Mouse (Mus musculus) naive thymus-derived CD4-positive, alpha-beta T cell, adult 2 months (primary cell): Measurements from ENCODE around the gene Il1rl2.

ENCODE experiments used
- DNase-seq: peaks from one replicate; pipeline ENCODE4 v3.0.0-alpha.2; 2011; ENCODE audit warnings: low read depth

Il1rl2 gene

DNA sequence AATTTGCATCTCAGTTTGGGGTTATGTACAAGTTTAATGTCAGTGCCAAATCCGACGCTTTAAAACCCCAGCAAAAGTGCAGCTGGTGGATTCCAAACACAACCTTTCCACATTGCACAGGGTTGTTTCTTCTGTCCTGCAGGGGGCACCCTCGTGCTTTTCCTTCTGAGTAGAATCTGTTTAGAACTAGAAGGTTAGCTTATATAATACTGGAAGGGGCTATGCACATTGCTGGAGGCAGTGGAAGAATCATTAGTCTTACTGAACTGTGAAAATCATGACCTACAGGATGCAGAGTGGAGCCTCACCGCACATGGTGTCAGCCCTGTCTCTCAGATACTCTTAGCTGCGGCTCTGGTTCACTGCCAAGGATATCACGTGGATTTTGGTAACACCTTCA is 55.7 kb downstream of the Il1rl2 start:
- DNase-seq = peak; percentile 86

DNA sequence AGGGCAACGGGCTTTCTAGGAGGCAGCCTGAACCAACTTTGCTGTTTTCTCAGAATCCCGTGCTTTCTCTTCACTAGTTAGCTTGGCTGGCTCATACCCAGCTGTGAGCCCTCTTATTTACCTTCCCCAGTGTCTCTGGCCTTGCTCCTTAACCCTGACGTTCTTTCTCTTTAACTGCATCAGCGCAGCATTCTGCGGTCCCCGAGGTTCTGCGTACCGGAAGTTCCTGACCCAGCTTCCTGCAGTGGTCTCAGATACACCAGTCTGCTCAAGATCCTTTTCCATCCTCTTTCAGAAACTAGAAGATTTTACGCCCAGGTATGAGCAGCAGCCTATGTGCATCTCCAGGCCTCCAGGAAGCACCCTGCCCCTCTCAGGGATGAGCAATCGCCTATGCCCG is 56.6 kb downstream of the Il1rl2 start:
- peak; percentile 71 for DNase-seq

DNA sequence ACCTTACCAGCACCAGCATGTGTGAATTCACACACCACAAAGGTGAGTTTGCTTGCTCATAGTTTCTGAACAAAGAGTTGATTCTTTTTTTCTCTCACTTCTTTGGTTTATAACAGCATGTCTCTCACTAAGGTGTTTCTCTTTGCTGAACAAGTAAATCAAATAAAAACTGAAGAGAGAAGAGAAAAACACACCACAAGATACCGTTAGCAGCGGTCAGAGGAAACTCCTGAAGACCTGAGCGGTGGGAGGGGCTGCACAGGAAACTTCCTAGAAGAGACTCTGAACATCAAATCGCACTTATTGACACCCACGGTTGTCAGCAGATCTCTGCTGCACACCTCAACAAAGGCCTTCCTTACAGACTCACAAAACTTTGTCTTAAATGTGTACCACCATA is 58.4 kb downstream of the Il1rl2 start:
- peak; percentile 54 for DNase-seq

DNA sequence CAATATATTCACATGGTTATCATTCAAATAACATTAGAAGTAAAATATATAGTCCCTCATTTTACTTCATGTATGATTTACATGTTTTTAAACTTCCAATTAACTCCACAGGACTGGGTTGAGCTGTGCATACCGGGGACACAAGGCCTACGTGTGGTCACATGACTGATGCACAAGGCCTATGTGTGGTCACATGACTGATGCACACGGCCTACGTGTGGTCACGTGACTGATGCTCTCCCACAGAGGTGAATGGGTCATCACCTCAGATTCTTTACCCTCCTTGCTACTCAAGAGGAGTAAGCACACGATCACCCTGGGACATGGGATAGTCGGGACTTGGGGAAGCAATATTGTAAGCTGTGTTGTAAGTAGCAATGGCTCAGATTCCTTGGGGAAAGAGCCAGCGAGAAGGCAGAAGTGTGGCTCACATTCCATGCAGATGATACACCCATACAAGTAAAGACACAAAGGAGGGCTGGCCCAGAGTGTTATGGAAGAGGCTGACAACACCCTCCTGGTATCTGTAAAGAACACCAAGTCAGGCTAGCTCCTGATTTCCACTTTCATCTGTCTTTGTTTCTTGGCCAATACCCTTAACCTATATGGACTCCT is 60.6 kb downstream of the Il1rl2 start:
- DNase-seq = no peak

DNA sequence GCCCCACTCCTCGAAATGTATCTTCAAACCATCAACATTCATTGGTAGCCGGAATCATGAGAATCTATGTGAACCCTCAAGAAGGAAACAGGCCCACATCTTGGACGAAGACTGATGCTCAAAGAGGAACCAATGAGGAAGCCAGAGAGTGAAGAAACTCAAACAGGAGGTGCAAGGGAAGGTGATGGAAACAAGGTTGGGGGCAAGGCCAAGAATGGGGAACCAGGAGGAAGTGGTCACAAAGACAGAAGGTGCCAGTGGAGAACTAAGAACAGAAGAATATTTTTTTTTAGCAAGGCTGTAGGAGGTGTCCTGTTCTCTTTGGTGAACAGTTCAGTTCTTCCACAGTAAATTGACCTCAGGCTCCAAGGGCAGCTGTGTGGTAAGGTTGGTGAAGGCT is 67.0 kb downstream of the Il1rl2 start:
- DNase-seq = no peak

DNA sequence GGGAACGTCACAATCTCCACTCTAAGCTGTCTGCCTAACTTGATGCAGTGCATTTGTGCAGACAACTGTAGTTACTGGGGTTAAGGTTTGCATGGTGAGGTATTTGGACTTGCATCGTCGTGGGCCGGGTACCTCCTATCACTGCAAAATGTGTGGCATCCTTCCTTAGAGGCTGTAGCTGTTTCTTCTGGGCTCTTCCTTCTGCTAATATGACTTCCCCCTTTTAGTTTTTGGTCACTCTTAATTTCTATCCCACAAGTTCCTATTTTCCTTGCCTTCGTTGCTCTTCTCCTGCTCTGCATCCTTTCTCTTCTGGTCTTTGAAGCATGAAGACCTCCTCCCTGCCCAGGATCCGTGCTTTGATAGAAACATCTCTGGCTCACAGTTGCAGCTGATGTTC is 68.1 kb downstream of the Il1rl2 start:
- no peak for DNase-seq

DNA sequence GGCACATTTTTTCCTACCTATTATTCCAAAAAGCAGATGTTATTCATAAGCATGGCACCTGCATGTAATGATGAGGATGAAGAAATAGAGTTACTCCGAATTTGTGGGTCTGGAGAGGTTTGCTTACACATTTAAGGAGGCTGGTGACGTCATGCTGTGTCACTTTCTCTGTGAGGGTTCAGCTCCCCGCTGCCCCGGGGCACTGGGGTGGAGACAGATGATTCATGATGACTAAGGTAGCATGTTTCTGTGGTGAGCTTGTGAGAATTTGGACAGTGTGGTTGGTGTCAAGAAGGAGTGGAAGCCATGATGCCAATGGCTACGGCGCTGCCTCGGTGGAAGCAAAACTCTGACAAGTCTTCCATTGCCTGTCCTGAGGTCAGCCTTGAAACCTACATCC is 68.8 kb downstream of the Il1rl2 start:
- no peak for DNase-seq

DNA sequence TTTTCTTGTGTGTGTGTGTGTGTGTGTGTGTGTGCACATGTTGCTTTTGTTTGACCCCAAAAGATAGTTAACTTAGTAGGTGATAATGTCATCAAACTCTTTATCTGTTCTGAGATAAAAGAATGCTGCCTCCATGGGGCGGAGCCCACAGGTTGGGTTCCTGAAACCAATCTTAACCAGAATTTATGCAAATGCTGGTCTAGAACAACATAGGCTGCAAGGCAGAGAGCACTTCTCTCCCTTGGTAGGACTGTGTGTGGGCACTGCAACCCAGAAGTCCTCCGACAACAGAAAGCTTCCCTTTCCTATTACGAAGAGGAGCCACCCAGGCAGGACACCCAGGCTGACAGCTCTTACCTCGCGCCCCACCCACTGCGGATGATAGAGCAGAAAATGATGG is 75.2 kb downstream of the Il1rl2 start:
- DNase-seq = no peak

DNA sequence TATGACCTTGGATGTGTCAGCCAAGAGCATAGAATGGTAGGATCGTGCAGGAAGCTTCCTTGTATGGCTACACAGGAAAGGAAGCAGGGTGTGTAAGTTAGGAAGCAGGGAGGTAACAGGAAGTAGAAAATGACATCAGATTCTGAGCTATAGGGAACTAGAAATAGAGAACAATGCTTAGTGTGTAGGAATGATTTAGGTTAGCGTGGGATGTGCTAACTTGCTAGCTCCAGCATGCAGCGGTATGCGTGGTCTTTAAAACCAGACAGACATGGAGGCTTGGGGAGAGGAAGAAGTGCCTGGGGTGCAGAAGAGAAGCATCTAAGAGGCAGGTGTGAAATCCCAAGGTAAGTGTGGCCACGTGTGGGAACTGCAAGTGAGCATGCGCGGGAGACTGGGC is 80.3 kb downstream of the Il1rl2 start:
- DNase-seq = no peak

DNA sequence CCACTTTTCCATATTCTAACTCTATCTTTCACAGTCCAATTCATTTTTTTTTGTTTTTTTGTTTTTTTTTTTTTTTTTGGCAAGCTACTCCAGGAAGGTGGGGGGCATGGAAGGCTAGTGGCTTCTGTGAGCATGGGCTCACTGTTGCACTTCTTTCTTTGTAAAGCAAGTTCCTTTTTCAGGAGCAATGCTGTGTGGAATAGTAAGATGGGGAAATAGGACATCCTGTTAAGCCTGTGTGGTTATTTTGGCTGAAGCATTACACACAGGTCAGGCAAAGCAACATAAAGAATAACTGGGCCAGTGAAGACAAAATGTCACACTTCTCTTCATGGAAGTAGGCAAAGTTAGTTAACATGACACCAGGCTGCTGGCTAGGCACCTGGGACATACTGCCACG is 85.5 kb downstream of the Il1rl2 start:
- no peak for DNase-seq

DNA sequence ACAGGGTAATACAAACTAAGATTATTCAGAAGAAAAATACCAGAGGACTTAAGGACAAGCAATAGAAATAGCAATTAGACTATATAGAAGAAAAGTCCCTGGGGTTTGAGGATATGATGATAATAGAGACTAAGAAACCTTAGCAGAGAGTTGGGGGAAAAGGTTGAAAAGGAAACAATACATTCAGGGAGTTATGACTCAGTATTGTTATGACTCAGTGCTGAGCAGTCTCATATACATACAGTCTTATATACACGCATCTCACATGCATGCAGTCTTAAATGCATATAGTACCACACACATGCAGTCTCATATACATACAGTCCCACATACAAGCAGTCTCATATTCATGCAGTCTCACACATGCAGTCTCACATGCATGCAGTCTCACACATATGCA is 88.6 kb downstream of the Il1rl2 start:
- DNase-seq = no peak

DNA sequence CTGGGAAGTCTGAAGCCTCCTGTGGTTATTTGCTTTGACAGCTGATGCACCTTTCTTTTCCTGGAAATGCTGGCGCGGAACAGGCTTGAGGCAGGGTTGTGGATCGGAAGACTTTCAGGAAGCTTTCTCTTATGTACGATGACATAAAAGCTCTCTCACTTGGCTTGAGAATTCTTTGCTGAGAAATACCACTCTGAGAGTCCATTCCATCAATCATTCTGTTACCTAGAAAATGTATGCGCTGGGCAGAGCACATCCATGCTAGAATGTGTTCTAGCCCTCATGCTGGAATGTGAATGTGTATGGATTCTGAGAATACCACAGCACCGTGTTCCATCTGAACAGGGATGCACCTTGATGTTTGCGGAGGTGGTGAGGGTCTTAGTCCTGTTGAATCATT is 89.9 kb downstream of the Il1rl2 start:
- no peak for DNase-seq

DNA sequence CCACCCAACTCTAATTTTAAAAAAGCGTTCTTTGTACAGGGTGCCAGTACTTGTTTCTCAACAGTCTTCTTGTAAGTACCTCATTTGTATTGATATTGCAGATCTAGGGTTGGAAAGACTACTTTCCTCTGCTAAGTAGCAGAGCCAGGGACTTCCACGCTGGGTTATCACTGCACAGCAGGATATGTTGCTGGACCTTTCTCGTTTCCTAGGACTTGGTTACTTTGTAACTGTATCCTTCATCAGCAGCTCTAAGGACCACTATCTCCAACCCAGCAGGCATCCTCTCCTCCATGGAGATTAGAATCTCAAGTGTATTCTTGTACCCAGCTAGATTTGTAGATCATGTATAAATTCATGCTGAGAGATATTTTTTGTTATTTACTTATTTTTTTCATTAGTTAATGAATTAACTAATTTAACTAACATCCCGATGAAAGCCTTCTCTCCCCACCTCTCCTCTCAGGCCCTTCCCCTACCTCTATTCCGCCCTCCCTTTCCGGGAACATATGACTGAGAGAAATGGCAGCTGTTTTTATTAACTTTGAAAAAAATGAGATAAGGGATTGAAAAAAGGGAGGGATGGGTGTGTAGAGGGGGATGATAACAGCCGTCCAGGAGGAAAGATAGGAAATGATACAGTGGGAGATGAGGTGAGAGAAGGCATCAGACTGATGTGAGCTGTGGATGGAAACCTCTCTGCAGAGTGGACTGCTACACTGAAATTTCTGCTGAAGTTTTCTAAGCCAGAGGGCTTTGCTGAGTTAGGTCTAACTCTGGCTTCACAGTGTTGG is 90.7 kb downstream of the Il1rl2 start:
- DNase-seq = no peak

DNA sequence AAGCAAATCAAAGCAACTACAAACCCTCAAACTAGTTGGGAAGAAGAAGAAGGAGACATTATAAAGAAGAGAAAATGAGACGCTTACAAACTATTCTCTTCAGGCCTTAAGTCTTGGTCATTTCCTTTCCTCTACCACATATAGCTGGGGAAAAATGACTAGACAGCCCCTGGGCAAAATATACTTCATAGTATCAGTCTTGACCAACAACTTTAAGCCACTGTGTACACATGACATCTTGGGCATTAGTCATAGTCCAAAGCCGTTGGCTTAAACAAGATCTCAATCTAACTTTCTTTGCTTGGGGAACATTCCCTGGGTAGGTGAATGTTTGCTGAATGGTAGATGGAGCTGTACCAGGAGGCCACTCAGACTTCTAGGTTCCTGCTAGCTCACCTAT is 92.6 kb downstream of the Il1rl2 start:
- no peak for DNase-seq
